Mouse (Mus musculus): Measurements from ENCODE around the gene Il25. TPM values are rescaled to one million over a fixed set of nuclear protein-coding genes. Genes with fewer than 3 reads are reported as not detected.

Gene Il25
- polyA plus RNA-seq, 2 experiments = not detected

DNA sequence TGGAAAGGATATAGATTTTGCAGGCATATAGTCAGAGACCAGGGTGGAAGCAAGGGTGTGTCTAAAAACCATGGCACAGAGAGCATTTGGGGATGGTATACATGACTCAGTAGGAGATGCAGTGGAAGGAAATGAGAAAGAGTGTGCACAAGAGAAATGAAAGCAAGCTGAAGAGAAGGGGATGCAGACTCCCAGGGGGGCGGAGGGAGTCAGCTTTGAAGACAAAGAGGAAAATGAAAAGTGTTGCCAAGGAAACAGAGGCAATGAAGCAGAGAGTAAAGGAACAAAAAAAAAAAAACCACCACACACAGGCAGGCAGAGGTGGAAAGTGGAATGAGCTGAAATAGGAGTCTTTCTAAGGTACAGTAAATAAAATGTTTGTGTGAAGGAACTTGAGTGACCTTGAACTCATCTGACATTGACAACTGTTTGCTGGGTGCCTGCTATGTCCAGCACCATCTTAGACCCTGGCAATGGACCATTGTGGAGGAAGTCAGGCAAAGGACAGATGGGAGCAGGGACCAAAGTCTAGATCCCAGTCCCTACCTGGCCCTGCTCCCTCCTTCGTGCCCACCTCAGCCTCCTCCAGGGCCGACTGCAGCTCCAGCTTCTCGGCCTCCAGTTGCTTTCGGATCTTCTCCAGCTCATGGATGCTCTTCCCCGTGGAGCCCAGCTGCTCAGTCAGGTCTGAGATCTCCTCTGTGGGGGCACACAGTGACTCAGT lies 41.7 kb downstream of the Il25 start:
- 59% methylated on average over 6 of the region's 6 CpGs for WGBS (ENCODE audit: insufficient replicate concordance)
- no peak for ATAC-seq (ENCODE audit: insufficient read depth)

DNA sequence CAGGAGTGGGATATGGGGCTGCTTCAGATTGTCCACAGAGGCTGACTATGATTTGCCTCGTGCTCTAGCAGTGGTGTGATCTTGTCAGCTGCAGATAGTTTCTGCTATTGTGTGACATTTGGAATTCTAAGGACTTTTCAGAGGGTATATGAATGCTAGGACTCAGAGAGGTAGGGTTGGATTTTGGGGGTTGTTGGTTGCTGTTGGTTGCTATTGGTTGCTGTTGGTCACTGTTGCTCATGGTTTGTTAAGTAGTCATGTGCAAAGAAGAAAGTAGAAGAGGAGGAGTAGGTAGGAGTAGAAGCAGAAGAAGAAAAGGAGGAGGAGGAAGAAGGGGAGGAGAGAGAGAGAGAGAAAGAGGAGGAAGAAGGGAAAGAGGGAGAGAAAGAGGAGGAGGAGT lies 44.1 kb downstream of the Il25 start, which contains the start of gene Gm17428:
TSS of gene Gm17428 (plus strand) at position 301 of the 400 bp plus-strand sequence.
- Histone ChIP-seq H3K36me3 (replicated peaks; ENCODE audit: control insufficient read depth, insufficient read depth, low read depth) (no peaks in the 10 kb centered on the region), H3K4me3 (ENCODE audit: insufficient read depth in 1 of 2, low read depth in 2 of 2, low read length in 2 of 2) (no peak within 1 kb of the TSS), H3K27me3 (ENCODE audit: control insufficient read depth, insufficient read depth, low read length) (no peaks in the 10 kb centered on the region), H3K4me2 (ENCODE audit: low read depth) (no peak within 1 kb of the TSS), H3K9ac (replicated peaks) (no peak within 1 kb of the TSS), H3K4me1 (replicated peaks; ENCODE audit: control insufficient read depth in 2 of 2, insufficient read depth in 2 of 2, low read length in 1 of 2) (no peaks in the 10 kb centered on the region), H3K9me3 (ENCODE audit: control insufficient read depth, low read length) (no peaks in the 10 kb centered on the region), H3K27ac (no peak within 1 kb of the TSS)
- TF ChIP-seq CTCF (IDR thresholded peaks at IDR 0.05; ENCODE audit: low read depth) = no peak
- no peak for TF ChIP-seq EP300 (IDR thresholded peaks at IDR 0.05; ENCODE audit: low read depth)
- no peak for ATAC-seq (ENCODE audit: insufficient read depth)
- DNase-seq (ENCODE audit: low read depth in 3 of 3, low spot score in 3 of 3) = no peak
- WGBS (ENCODE audit: insufficient replicate concordance) = 47% methylated on average over 1 of the region's 1 CpGs

More for the DNA sequence above, 41.7 kb downstream of the Il25 start:
- H3K27ac ChIP-seq = no peak overlapping the region
- no peaks in the 10 kb centered on the region for H3K9me3 ChIP-seq (ENCODE audit: control insufficient read depth, low read length)
- no peaks in the 10 kb centered on the region for H3K27me3 ChIP-seq (ENCODE audit: control insufficient read depth, insufficient read depth, low read length)
- no peaks in the 10 kb centered on the region for H3K36me3 ChIP-seq (replicated peaks; ENCODE audit: control insufficient read depth, insufficient read depth, low read depth)
- H3K4me1 ChIP-seq (replicated peaks; ENCODE audit: control insufficient read depth in 2 of 2, insufficient read depth in 2 of 2, low read length in 1 of 2) = no peaks in the 10 kb centered on the region
- DNase-seq (ENCODE audit: low read depth in 3 of 3, low spot score in 3 of 3) = no peak
- TF ChIP-seq EP300 (IDR thresholded peaks at IDR 0.05; ENCODE audit: low read depth) (no peak), CTCF (IDR thresholded peaks at IDR 0.05; ENCODE audit: low read depth) (no peak)
- no peak overlapping the region for H3K9ac ChIP-seq (replicated peaks)
- no peak overlapping the region for H3K4me2 ChIP-seq (ENCODE audit: low read depth)
- H3K4me3 ChIP-seq (ENCODE audit: insufficient read depth in 1 of 2, low read depth in 2 of 2, low read length in 2 of 2) = no peak overlapping the region

DNA sequence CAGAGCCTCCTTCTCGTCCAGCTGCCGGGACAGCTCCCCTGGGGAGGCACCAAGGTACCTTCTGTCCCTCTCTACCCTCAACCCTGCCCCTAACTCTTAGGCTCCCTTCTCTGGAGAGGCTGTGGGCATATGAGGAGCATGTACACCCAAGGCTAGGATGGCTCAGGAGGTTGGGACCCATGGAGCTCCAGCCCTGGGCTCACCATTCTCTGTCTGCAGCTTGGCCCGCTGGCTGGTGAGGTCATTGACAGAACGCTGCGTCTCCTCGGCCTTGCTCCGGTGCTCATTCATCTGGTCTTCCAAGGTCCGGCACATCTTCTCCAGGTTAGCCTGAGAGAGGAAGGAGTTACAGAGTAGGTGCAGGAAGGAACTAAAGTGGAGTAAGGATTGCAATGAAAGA lies 46.2 kb downstream of the Il25 start:
- no peak overlapping the region for H3K9ac ChIP-seq (replicated peaks)
- 72% methylated on average over 8 of the region's 8 CpGs for WGBS (ENCODE audit: insufficient replicate concordance)
- no peaks in the 10 kb centered on the region for H3K9me3 ChIP-seq (ENCODE audit: control insufficient read depth, low read length)
- H3K4me3 ChIP-seq (ENCODE audit: insufficient read depth in 1 of 2, low read depth in 2 of 2, low read length in 2 of 2) = no peak overlapping the region
- no peaks in the 10 kb centered on the region for H3K27me3 ChIP-seq (ENCODE audit: control insufficient read depth, insufficient read depth, low read length)
- DNase-seq (ENCODE audit: low read depth in 3 of 3, low spot score in 3 of 3) (no peak), ATAC-seq (ENCODE audit: insufficient read depth) (no peak)
- TF ChIP-seq CTCF (IDR thresholded peaks at IDR 0.05; ENCODE audit: low read depth) = no peak
- no peak for TF ChIP-seq EP300 (IDR thresholded peaks at IDR 0.05; ENCODE audit: low read depth)
- H3K4me2 ChIP-seq (ENCODE audit: low read depth) = no peak overlapping the region
- H3K27ac ChIP-seq = no peak overlapping the region
- no peaks in the 10 kb centered on the region for H3K36me3 ChIP-seq (replicated peaks; ENCODE audit: control insufficient read depth, insufficient read depth, low read depth)
- no peaks in the 10 kb centered on the region for H3K4me1 ChIP-seq (replicated peaks; ENCODE audit: control insufficient read depth in 2 of 2, insufficient read depth in 2 of 2, low read length in 1 of 2)

DNA sequence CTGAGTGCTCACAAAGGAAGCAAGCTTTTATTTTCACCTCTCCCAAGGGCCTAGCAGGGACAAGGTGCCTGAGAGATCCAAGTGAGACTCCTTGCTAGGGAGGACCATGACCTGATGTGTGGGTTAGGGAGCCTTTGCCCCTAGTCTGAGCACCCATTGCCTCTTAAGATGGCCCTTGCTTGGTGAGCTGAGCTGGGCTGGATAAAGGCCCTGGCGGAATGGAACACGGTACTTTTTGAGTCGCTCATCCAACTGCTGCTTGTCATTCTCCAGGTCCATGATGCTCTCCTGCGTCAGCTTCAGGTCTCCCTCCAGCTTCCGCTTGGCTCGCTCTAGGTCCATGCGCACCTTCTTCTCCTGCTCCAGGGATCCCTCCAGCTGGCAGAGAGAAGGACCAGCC lies 49.4 kb downstream of the Il25 start:
- ATAC-seq (ENCODE audit: insufficient read depth) = no peak
- H3K9me3 ChIP-seq (ENCODE audit: control insufficient read depth, low read length) = no peaks in the 10 kb centered on the region
- 77% methylated on average over 7 of the region's 7 CpGs for WGBS (ENCODE audit: insufficient replicate concordance)
- H3K4me2 ChIP-seq (ENCODE audit: low read depth) = no peak overlapping the region
- no peak overlapping the region for H3K9ac ChIP-seq (replicated peaks)
- H3K27me3 ChIP-seq (ENCODE audit: control insufficient read depth, insufficient read depth, low read length) = no peaks in the 10 kb centered on the region
- H3K4me3 ChIP-seq (ENCODE audit: insufficient read depth in 1 of 2, low read depth in 2 of 2, low read length in 2 of 2) = no peak overlapping the region
- no peaks in the 10 kb centered on the region for H3K36me3 ChIP-seq (replicated peaks; ENCODE audit: control insufficient read depth, insufficient read depth, low read depth)
- H3K4me1 ChIP-seq (replicated peaks; ENCODE audit: control insufficient read depth in 2 of 2, insufficient read depth in 2 of 2, low read length in 1 of 2) = no peaks in the 10 kb centered on the region
- no peak overlapping the region for H3K27ac ChIP-seq
- TF ChIP-seq CTCF (IDR thresholded peaks at IDR 0.05; ENCODE audit: low read depth) = no peak
- no peak for TF ChIP-seq EP300 (IDR thresholded peaks at IDR 0.05; ENCODE audit: low read depth)
- DNase-seq (ENCODE audit: low read depth in 3 of 3, low spot score in 3 of 3) = no peak

MicroRNAs within 50 kb of the gene (microRNA counts, 519-probe panel; counts per million panel counts)
- 69.9 counts per million for microRNA mmu-miR-208a
- microRNA mmu-miR-208b = 69.9 counts per million

Small RNAs within 50 kb of the gene (microRNA-seq; reads per million reads assigned to microRNA genes)
- gene Mir208a = 1.3 reads per million
- 5.5 reads per million, percentile 9 among the genes with 10 or more reads in this experiment for gene Mir208b

Other genes starting within 250 kb of the Il25 start
- 29.6 and 33.6 TPM in 2 replicates for gene 1700123O20Rik, start 246.5 kb upstream of the Il25 start, polyA plus RNA-seq (2012; rRNA removed)
- gene 1700123O20Rik, start 246.5 kb upstream of the Il25 start, polyA plus RNA-seq (2014; fragmentation: Nextera tagmentation; extraction: Ambion mirVana) = 39.9 and 42.8 TPM in 2 replicates
- 43.5 and 64.5 TPM in 2 replicates for gene Acin1, start 245.8 kb upstream of the Il25 start, polyA plus RNA-seq (2012; rRNA removed)
- 43.2 and 47.9 TPM in 2 replicates for gene Acin1, start 245.8 kb upstream of the Il25 start, polyA plus RNA-seq (2014; fragmentation: Nextera tagmentation; extraction: Ambion mirVana)
- gene Gm29776, start 233.9 kb upstream of the Il25 start, polyA plus RNA-seq (2012; rRNA removed) = 0.01 and 0.03 TPM in 2 replicates
- 0.06 TPM in 1 of 2 replicates, not detected in the other for gene Gm29776, start 233.9 kb upstream of the Il25 start, polyA plus RNA-seq (2014; fragmentation: Nextera tagmentation; extraction: Ambion mirVana)
- gene Cebpe, start 220.5 kb upstream of the Il25 start, polyA plus RNA-seq (2012; rRNA removed) = 5.4 and 6.3 TPM in 2 replicates
- gene Cebpe, start 220.5 kb upstream of the Il25 start, polyA plus RNA-seq (2014; fragmentation: Nextera tagmentation; extraction: Ambion mirVana) = 4.3 and 5.1 TPM in 2 replicates
- gene Slc7a8, start 150.7 kb upstream of the Il25 start, polyA plus RNA-seq (2012; rRNA removed) = 3.3 and 3.6 TPM in 2 replicates
- gene Slc7a8, start 150.7 kb upstream of the Il25 start, polyA plus RNA-seq (2014; fragmentation: Nextera tagmentation; extraction: Ambion mirVana) = 3.7 and 3.9 TPM in 2 replicates
- gene Rnf212b, start 118.6 kb upstream of the Il25 start, polyA plus RNA-seq (2012; rRNA removed) = not detected in 2 replicates
- gene Rnf212b, start 118.6 kb upstream of the Il25 start, polyA plus RNA-seq (2014; fragmentation: Nextera tagmentation; extraction: Ambion mirVana) = not detected in 2 replicates
- 0.78 and 0.96 TPM in 2 replicates for gene Homez, start 61.7 kb upstream of the Il25 start, polyA plus RNA-seq (2012; rRNA removed)
- gene Homez, start 61.7 kb upstream of the Il25 start, polyA plus RNA-seq (2014; fragmentation: Nextera tagmentation; extraction: Ambion mirVana) = 1.8 TPM in 2 replicates
- gene Ppp1r3e, start 55.1 kb upstream of the Il25 start, polyA plus RNA-seq (2012; rRNA removed) = 1.9 and 2.6 TPM in 2 replicates
- 0.45 and 0.52 TPM in 2 replicates for gene Ppp1r3e, start 55.1 kb upstream of the Il25 start, polyA plus RNA-seq (2014; fragmentation: Nextera tagmentation; extraction: Ambion mirVana)
- 3.8 and 4.9 TPM in 2 replicates for gene Bcl2l2, start 49.3 kb upstream of the Il25 start, polyA plus RNA-seq (2012; rRNA removed)
- gene Bcl2l2, start 49.3 kb upstream of the Il25 start, polyA plus RNA-seq (2014; fragmentation: Nextera tagmentation; extraction: Ambion mirVana) = 0.47 and 0.51 TPM in 2 replicates
- 0.03 and 0.06 TPM in 2 replicates for gene Gm20521, start 49.3 kb upstream of the Il25 start, polyA plus RNA-seq (2012; rRNA removed)
- gene Gm20521, start 49.3 kb upstream of the Il25 start, polyA plus RNA-seq (2014; fragmentation: Nextera tagmentation; extraction: Ambion mirVana) = not detected in 2 replicates
- gene Pabpn1, start 40.2 kb upstream of the Il25 start, polyA plus RNA-seq (2012; rRNA removed) = 98.8 and 110 TPM in 2 replicates
- gene Pabpn1, start 40.2 kb upstream of the Il25 start, polyA plus RNA-seq (2014; fragmentation: Nextera tagmentation; extraction: Ambion mirVana) = 47.1 and 51.7 TPM in 2 replicates
- 4.2 and 5.1 TPM in 2 replicates for gene Slc22a17, start 19.6 kb upstream of the Il25 start, polyA plus RNA-seq (2012; rRNA removed)
- gene Slc22a17, start 19.6 kb upstream of the Il25 start, polyA plus RNA-seq (2014; fragmentation: Nextera tagmentation; extraction: Ambion mirVana) = 0.79 and 0.96 TPM in 2 replicates
- 0.54 and 0.69 TPM in 2 replicates for gene Efs, start 6.6 kb upstream of the Il25 start, polyA plus RNA-seq (2012; rRNA removed)
- gene Efs, start 6.6 kb upstream of the Il25 start, polyA plus RNA-seq (2014; fragmentation: Nextera tagmentation; extraction: Ambion mirVana) = 0.23 and 0.39 TPM in 2 replicates
- gene Cmtm5, start 3.6 kb downstream of the Il25 start, polyA plus RNA-seq (2012; rRNA removed) = 0.04 TPM in 1 of 2 replicates, not detected in the other
- not detected in 2 replicates for gene Cmtm5, start 3.6 kb downstream of the Il25 start, polyA plus RNA-seq (2014; fragmentation: Nextera tagmentation; extraction: Ambion mirVana)
- 0.01 and 0.02 TPM in 2 replicates for gene Myh6, start 34.2 kb downstream of the Il25 start, polyA plus RNA-seq (2012; rRNA removed)
- gene Myh6, start 34.2 kb downstream of the Il25 start, polyA plus RNA-seq (2014; fragmentation: Nextera tagmentation; extraction: Ambion mirVana) = not detected in 2 replicates
- gene Gm17428, start 44.2 kb downstream of the Il25 start, polyA plus RNA-seq (2012; rRNA removed) = not detected in 2 replicates
- gene Gm17428, start 44.2 kb downstream of the Il25 start, polyA plus RNA-seq (2014; fragmentation: Nextera tagmentation; extraction: Ambion mirVana) = not detected in 2 replicates
- gene Myh7, start 61.9 kb downstream of the Il25 start, polyA plus RNA-seq (2012; rRNA removed) = 0.03 and 0.07 TPM in 2 replicates
- 0.05 TPM in 1 of 2 replicates, not detected in the other for gene Myh7, start 61.9 kb downstream of the Il25 start, polyA plus RNA-seq (2014; fragmentation: Nextera tagmentation; extraction: Ambion mirVana)
- gene Ngdn, start 82.8 kb downstream of the Il25 start, polyA plus RNA-seq (2012; rRNA removed) = 14.4 and 31.0 TPM in 2 replicates
- 36.0 and 39.6 TPM in 2 replicates for gene Ngdn, start 82.8 kb downstream of the Il25 start, polyA plus RNA-seq (2014; fragmentation: Nextera tagmentation; extraction: Ambion mirVana)
- gene Zfhx2, start 159.6 kb downstream of the Il25 start, polyA plus RNA-seq (2012; rRNA removed) = 0.26 and 0.29 TPM in 2 replicates
- 0.61 and 0.62 TPM in 2 replicates for gene Zfhx2, start 159.6 kb downstream of the Il25 start, polyA plus RNA-seq (2014; fragmentation: Nextera tagmentation; extraction: Ambion mirVana)
- 2.0 and 2.6 TPM in 2 replicates for gene Thtpa, start 162.1 kb downstream of the Il25 start, polyA plus RNA-seq (2012; rRNA removed)
- 4.3 and 4.6 TPM in 2 replicates for gene Thtpa, start 162.1 kb downstream of the Il25 start, polyA plus RNA-seq (2014; fragmentation: Nextera tagmentation; extraction: Ambion mirVana)
- 12.7 and 13.4 TPM in 2 replicates for gene Ap1g2, start 173.9 kb downstream of the Il25 start, polyA plus RNA-seq (2012; rRNA removed)
- gene Ap1g2, start 173.9 kb downstream of the Il25 start, polyA plus RNA-seq (2014; fragmentation: Nextera tagmentation; extraction: Ambion mirVana) = 18.6 and 21.2 TPM in 2 replicates
- 0.04 and 0.15 TPM in 2 replicates for gene Jph4, start 184.2 kb downstream of the Il25 start, polyA plus RNA-seq (2012; rRNA removed)
- gene Jph4, start 184.2 kb downstream of the Il25 start, polyA plus RNA-seq (2014; fragmentation: Nextera tagmentation; extraction: Ambion mirVana) = 0.04 TPM in 1 of 2 replicates, not detected in the other

All from liver, embryonic 14.5 days (tissue).